Mouse (Mus musculus): ENCODE data around the gene 1700003F12Rik. TPM values are rescaled to one million over a fixed set of nuclear protein-coding genes. Genes with fewer than 3 reads are reported as not detected.

Gene 1700003F12Rik
- polyA plus RNA-seq, 1 experiment = 3.3 TPM

DNA sequence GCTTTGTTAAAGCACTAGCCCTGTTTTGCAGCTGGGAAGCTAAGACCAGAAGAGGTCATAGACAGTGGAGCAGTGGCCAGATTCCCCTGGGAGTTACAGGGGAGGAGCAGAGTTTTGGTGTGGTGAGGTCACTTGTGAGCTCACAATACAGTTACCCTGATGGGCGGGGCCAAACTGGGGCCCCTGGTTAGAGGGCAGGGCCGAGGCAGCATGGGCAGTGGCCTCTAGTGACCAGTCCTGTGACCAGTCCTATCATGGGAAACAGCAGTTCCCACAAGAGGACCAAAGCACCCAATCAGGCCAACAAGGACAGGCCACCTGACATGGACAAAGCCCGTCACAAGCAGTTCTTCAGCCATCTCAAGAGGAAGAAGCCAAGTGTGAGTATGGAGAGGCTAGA is 1.8 kb downstream of the 1700003F12Rik start:
- Histone ChIP-seq H3K36me3 (ENCODE audit: control insufficient read depth, insufficient read depth, low read length) (no peaks in the 10 kb centered on the region), H3K4me3 (ENCODE audit: extremely low read depth, insufficient read depth, insufficient read length) (no peak overlapping the region), H3K4me1 (ENCODE audit: control insufficient read depth, insufficient read depth, insufficient read length) (peaks cover 14% of the 10 kb centered on the region; the same call in 1 of the 2 replicates), H3K27me3 (ENCODE audit: control insufficient read depth, insufficient read depth, low read length) (no peaks in the 10 kb centered on the region), H3K27ac (ENCODE audit: insufficient read depth, low read length) (no peak overlapping the region)
- TF ChIP-seq CTCF (IDR thresholded peaks at IDR 0.05; ENCODE audit: extremely low read depth, insufficient read depth, insufficient read length, insufficient replicate concordance) = no peak
- no peak for TF ChIP-seq POLR2A (IDR thresholded peaks at IDR 0.05; ENCODE audit: low read depth, low read length)
- DNase-seq (ENCODE audit: low read depth in 1 of 2, low spot score in 2 of 2) = no peak
- WGBS = 71% methylated on average over 3 of the region's 3 CpGs

- H3K27ac ChIP-seq (ENCODE audit: insufficient read depth, low read length) = no peak overlapping the region
- no peaks in the 10 kb centered on the region for H3K27me3 ChIP-seq (ENCODE audit: control insufficient read depth, insufficient read depth, low read length)
- H3K36me3 ChIP-seq (ENCODE audit: control insufficient read depth, insufficient read depth, low read length) = no peaks in the 10 kb centered on the region
- WGBS = 8% methylated on average over 48 of the region's 48 CpGs
- H3K4me1 ChIP-seq (ENCODE audit: control insufficient read depth, insufficient read depth, insufficient read length) = peaks cover 14% of the 10 kb centered on the region; the same call in 1 of the 2 replicates
- peak overlapping the region; percentile 29; the same call in 1 of the 2 replicates for H3K4me3 ChIP-seq (ENCODE audit: extremely low read depth, insufficient read depth, insufficient read length)
- peak in 1 of 2 experiments; percentile 27 for DNase-seq (ENCODE audit: low read depth in 1 of 2, low spot score in 2 of 2)
- no peak for TF ChIP-seq POLR2A (IDR thresholded peaks at IDR 0.05; ENCODE audit: low read depth, low read length)
- no peak for TF ChIP-seq CTCF (IDR thresholded peaks at IDR 0.05; ENCODE audit: extremely low read depth, insufficient read depth, insufficient read length, insufficient replicate concordance)
Observed at GRCm38 (mm10) chr2:154549127-154549885, 2.4 kb downstream of the 1700003F12Rik start.

- DNase-seq (ENCODE audit: low read depth in 1 of 2, low spot score in 2 of 2) = no peak
- WGBS = 18% methylated on average over 20 of the region's 20 CpGs
- peak overlapping the region; percentile 29; the same call in 1 of the 2 replicates for H3K4me3 ChIP-seq (ENCODE audit: extremely low read depth, insufficient read depth, insufficient read length)
- no peaks in the 10 kb centered on the region for H3K36me3 ChIP-seq (ENCODE audit: control insufficient read depth, insufficient read depth, low read length)
- H3K27me3 ChIP-seq (ENCODE audit: control insufficient read depth, insufficient read depth, low read length) = no peaks in the 10 kb centered on the region
- H3K27ac ChIP-seq (ENCODE audit: insufficient read depth, low read length) = no peak overlapping the region
- H3K4me1 ChIP-seq (ENCODE audit: control insufficient read depth, insufficient read depth, insufficient read length) = peaks cover 14% of the 10 kb centered on the region; the same call in 1 of the 2 replicates
- TF ChIP-seq POLR2A (IDR thresholded peaks at IDR 0.05; ENCODE audit: low read depth, low read length) (no peak), CTCF (IDR thresholded peaks at IDR 0.05; ENCODE audit: extremely low read depth, insufficient read depth, insufficient read length, insufficient replicate concordance) (no peak)
Observed at GRCm38 (mm10) chr2:154549886-154550189, 3.0 kb downstream of the 1700003F12Rik start.

DNA sequence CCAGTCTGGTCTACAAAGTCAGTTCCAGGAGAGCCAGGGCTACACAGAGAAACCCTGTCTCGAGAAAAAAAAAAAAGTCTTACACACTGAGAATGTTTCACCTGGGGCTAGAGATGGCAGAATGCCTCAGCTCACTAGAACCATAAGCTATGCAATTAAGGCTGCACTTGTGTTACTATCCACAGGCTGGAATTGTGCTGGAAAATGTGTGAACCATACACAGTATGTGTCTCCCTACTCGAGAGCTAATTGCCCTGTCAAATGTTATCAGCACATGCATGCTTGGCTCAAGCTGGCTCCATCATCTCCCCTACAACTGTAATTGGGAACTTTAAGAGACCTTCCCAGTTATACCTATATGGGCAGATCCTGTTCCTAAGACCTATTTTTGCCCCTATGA is 4.1 kb downstream of the 1700003F12Rik start:
- 81% methylated on average over 2 of the region's 2 CpGs for WGBS
- H3K4me1 ChIP-seq (ENCODE audit: control insufficient read depth, insufficient read depth, insufficient read length) = peaks cover 14% of the 10 kb centered on the region; the same call in 1 of the 2 replicates
- TF ChIP-seq POLR2A (IDR thresholded peaks at IDR 0.05; ENCODE audit: low read depth, low read length) (no peak), CTCF (IDR thresholded peaks at IDR 0.05; ENCODE audit: extremely low read depth, insufficient read depth, insufficient read length, insufficient replicate concordance) (no peak)
- no peak overlapping the region for H3K4me3 ChIP-seq (ENCODE audit: extremely low read depth, insufficient read depth, insufficient read length)
- H3K27me3 ChIP-seq (ENCODE audit: control insufficient read depth, insufficient read depth, low read length) = no peaks in the 10 kb centered on the region
- no peak for DNase-seq (ENCODE audit: low read depth in 1 of 2, low spot score in 2 of 2)
- H3K36me3 ChIP-seq (ENCODE audit: control insufficient read depth, insufficient read depth, low read length) = no peaks in the 10 kb centered on the region
- no peak overlapping the region for H3K27ac ChIP-seq (ENCODE audit: insufficient read depth, low read length)

GRCm38 (mm10) chr2:154551476-154551875 is 4.6 kb downstream of the 1700003F12Rik start, which contains the start of gene Actl10:
Gene Actl10 (plus strand): TSS chr2:154551776.
- Histone ChIP-seq H3K27ac (ENCODE audit: insufficient read depth, low read length) (no peak within 1 kb of the TSS), H3K27me3 (ENCODE audit: control insufficient read depth, insufficient read depth, low read length) (no peaks in the 10 kb centered on the region), H3K36me3 (ENCODE audit: control insufficient read depth, insufficient read depth, low read length) (no peaks in the 10 kb centered on the region), H3K4me3 (ENCODE audit: extremely low read depth, insufficient read depth, insufficient read length) (peak within 1 kb of the TSS; percentile 40; the same call in 1 of the 2 replicates), H3K4me1 (ENCODE audit: control insufficient read depth, insufficient read depth, insufficient read length) (peaks cover 14% of the 10 kb centered on the region; the same call in 1 of the 2 replicates)
- TF ChIP-seq POLR2A (IDR thresholded peaks at IDR 0.05; ENCODE audit: low read depth, low read length) (no peak), CTCF (IDR thresholded peaks at IDR 0.05; ENCODE audit: extremely low read depth, insufficient read depth, insufficient read length, insufficient replicate concordance) (no peak)
- DNase-seq (ENCODE audit: low read depth in 1 of 2, low spot score in 2 of 2) = no peak
- 85% methylated on average over 4 of the region's 4 CpGs for WGBS

- TF ChIP-seq CTCF (IDR thresholded peaks at IDR 0.05; ENCODE audit: extremely low read depth, insufficient read depth, insufficient read length, insufficient replicate concordance) = no peak
- no peak for TF ChIP-seq POLR2A (IDR thresholded peaks at IDR 0.05; ENCODE audit: low read depth, low read length)
- Histone ChIP-seq H3K36me3 (ENCODE audit: control insufficient read depth, insufficient read depth, low read length) (no peaks in the 10 kb centered on the region), H3K4me3 (ENCODE audit: extremely low read depth, insufficient read depth, insufficient read length) (no peak overlapping the region), H3K27ac (ENCODE audit: insufficient read depth, low read length) (no peak overlapping the region), H3K4me1 (ENCODE audit: control insufficient read depth, insufficient read depth, insufficient read length) (peaks cover 14% of the 10 kb centered on the region; the same call in 1 of the 2 replicates), H3K27me3 (ENCODE audit: control insufficient read depth, insufficient read depth, low read length) (no peaks in the 10 kb centered on the region)
- WGBS = 62% methylated on average over 21 of the region's 21 CpGs
- DNase-seq (ENCODE audit: low read depth in 1 of 2, low spot score in 2 of 2) = no peak
Observed at GRCm38 (mm10) chr2:154551927-154552326, 5.0 kb downstream of the 1700003F12Rik start.

DNA sequence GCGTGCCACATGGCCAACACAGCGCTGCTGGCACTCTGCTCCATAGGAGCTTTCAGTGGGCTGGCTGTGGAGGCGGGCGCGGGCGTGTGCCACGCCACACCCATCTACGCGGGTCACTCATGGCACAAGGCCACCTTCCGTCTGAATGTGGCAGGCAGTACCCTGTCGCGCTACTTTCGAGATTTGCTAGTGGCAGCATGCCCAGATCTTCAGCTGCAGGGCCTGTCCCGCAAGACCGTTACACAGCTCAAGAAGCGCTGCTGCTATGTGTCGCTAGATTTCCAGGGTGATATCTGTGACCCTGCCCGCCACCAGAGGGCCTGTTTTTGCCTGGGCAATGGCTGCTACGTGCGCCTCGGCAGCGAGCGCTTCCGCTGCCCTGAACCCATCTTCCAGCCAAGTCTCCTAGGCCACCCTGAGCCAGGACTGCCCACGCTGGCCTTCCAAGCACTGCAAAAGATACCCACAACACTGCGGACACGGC is 5.6 kb downstream of the 1700003F12Rik start:
- peak; percentile 40 to 67 for DNase-seq (ENCODE audit: low read depth in 1 of 2, low spot score in 2 of 2)
- Histone ChIP-seq H3K36me3 (ENCODE audit: control insufficient read depth, insufficient read depth, low read length) (no peaks in the 10 kb centered on the region), H3K4me3 (ENCODE audit: extremely low read depth, insufficient read depth, insufficient read length) (peak overlapping the region; percentile 40; the same call in 1 of the 2 replicates)

More for the DNA sequence above, 5.6 kb downstream of the 1700003F12Rik start:
- 23% methylated on average over 27 of the region's 27 CpGs for WGBS
- Histone ChIP-seq H3K27me3 (ENCODE audit: control insufficient read depth, insufficient read depth, low read length) (no peaks in the 10 kb centered on the region), H3K4me1 (ENCODE audit: control insufficient read depth, insufficient read depth, insufficient read length) (peaks cover 14% of the 10 kb centered on the region; the same call in 1 of the 2 replicates), H3K27ac (ENCODE audit: insufficient read depth, low read length) (no peak overlapping the region)
- TF ChIP-seq CTCF (IDR thresholded peaks at IDR 0.05; ENCODE audit: extremely low read depth, insufficient read depth, insufficient read length, insufficient replicate concordance) (peak; percentile 65; the same call in 1 of the 2 replicates), POLR2A (IDR thresholded peaks at IDR 0.05; ENCODE audit: low read depth, low read length) (no peak)
